Mouse (Mus musculus) embryonic facial prominence, embryonic 11.5 days (tissue): Measurements from ENCODE around the gene Ppil1. TPM values are rescaled to one million over a fixed set of nuclear protein-coding genes. Genes with fewer than 3 reads are reported as not detected.

Experiments
- ATAC-seq: fragments of 200-750 bp; cut with Nextera tagmentation; replicated peaks from 2 replicates; pipeline ENCODE4 v1.8.0; 2017; ENCODE audit warnings: low read depth; ENCODE audit not compliant: insufficient number of reproducible peaks, low FRiP score, low TSS enrichment
- DNase-seq: peaks from one replicate; pipeline ENCODE4 v3.0.0-alpha.2; 2015; ENCODE audit warnings: low spot score
- H3K27ac ChIP-seq: fragments of 300-500 bp; sonication (generic); replicated peaks from 2 replicates; pipeline ENCODE4 v1.5.1; 2014; ENCODE audit warnings: mild to moderate bottlenecking, low read depth, low read length, control low read depth
- H3K27me3 ChIP-seq: fragments of 300-500 bp; sonication (generic); 2 replicates; pipeline ENCODE4 v1.6.1; 2014; ENCODE audit warnings: mild to moderate bottlenecking, low read length, moderate library complexity, mixed read lengths; ENCODE audit not compliant: control insufficient read depth, insufficient read depth
- H3K36me3 ChIP-seq: fragments of 300-500 bp; sonication (generic); replicated peaks from 2 replicates; pipeline ENCODE4 v1.6.1; 2014; ENCODE audit warnings: low read depth, mild to moderate bottlenecking, low read length, moderate library complexity, mixed read lengths; ENCODE audit not compliant: control insufficient read depth, insufficient read depth
- H3K4me1 ChIP-seq: fragments of 300-500 bp; sonication (generic); 2 replicates; pipeline ENCODE4 v1.6.1; 2014; ENCODE audit warnings: low read length, mixed read lengths; ENCODE audit not compliant: control insufficient read depth, insufficient read depth
- H3K4me2 ChIP-seq: fragments of 300-500 bp; sonication (generic); 2 replicates; pipeline ENCODE4 v1.6.1; 2014; ENCODE audit warnings: low read depth, mild to moderate bottlenecking, control low read depth, low read length, moderate library complexity
- H3K4me3 ChIP-seq: fragments of 300-500 bp; sonication (generic); 2 replicates; pipeline ENCODE4 v1.5.1; 2014; ENCODE audit warnings: low read depth, low read length, control low read depth
- H3K9ac ChIP-seq: fragments of 300-500 bp; sonication (generic); replicated peaks from 2 replicates; pipeline ENCODE4 v1.6.1; 2014; ENCODE audit warnings: mild to moderate bottlenecking, control low read depth, low read length
- H3K9me3 ChIP-seq: fragments of 300-500 bp; sonication (generic); replicated peaks from 2 replicates; pipeline ENCODE4 v1.6.1; 2016; ENCODE audit warnings: mild to moderate bottlenecking, low read length, inconsistent platforms, mixed read lengths; ENCODE audit not compliant: control insufficient read depth
- WGBS: fragments of 180-500 bp; shearing (Covaris S2); extraction: QIAGEN DNeasy Blood & Tissue Kit; methylation state at CpG from one replicate; pipeline ENCODE4 v1.1.7; 2014; 5-methylcytosine and 5-hydroxymethylcytosine counted together
- polyA plus RNA-seq: library from polyadenylated mRNA; unstranded; fragments of >200 nt; fragmentation: Nextera tagmentation; extraction: Ambion mirVana; gene quantifications from 2 replicates; pipeline ENCODE4 v1.2.1, GENCODE M21; 2014

The Ppil1 gene
- polyA plus RNA-seq, 1 experiment from 2014 or later: 177 TPM

DNA sequence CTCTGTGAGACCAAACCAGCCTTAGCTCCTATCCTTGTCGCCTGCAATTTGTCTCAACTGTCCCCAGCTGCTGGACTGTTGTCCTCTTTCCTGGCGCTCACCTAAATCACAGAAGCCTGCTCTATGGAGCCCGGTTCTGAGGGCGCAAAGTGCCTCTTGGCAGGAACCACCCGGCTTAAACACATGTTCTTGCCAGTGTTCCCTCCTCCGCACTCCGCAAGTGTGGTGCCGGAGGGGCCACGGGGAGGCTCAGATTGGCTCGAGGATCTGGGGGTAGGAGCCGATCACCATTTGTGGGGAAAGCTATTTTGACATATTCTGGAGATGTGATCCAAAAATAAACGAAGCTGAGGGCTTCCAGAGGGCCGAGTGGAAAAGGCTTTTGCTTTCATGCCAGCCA, 16.1 kb downstream of the Ppil1 start:
- H3K4me3 ChIP-seq: no peak overlapping the region
- H3K4me1 ChIP-seq: peaks cover 13% of the 10 kb centered on the region
- no peak overlapping the region for H3K4me2 ChIP-seq
- H3K9ac ChIP-seq: no peak overlapping the region
- peaks cover 3% of the 10 kb centered on the region for H3K36me3 ChIP-seq
- no peak overlapping the region for H3K27ac ChIP-seq
- DNase-seq (no peak), ATAC-seq (no peak)
- no peaks in the 10 kb centered on the region for H3K9me3 ChIP-seq
- no peaks in the 10 kb centered on the region for H3K27me3 ChIP-seq
- WGBS: 83% methylated on average over 13 of the region's 13 CpGs

DNA sequence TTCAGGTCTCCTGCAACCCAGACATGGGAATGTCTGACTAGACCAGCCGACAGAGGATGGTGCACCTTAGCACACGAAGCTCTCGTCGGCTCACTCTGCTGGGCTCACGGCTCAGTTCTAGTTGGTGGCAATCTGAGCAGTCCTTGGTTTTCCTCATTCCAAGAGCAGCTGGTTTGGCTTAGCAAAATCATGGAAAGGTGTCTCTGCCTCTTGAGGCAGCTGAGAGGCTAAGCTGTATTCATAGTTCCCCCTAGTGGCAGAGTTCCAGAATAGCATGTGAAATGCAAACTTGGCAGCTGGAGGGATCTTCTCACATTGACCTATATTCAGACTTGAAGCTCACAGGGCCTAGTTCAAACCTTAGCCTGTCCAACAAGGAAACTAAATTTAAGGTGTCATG, 17.4 kb downstream of the Ppil1 start:
- Histone ChIP-seq H3K4me3 (no peak overlapping the region), H3K9ac (no peak overlapping the region), H3K36me3 (peaks cover 3% of the 10 kb centered on the region), H3K9me3 (no peaks in the 10 kb centered on the region), H3K4me1 (peaks cover 13% of the 10 kb centered on the region), H3K27ac (no peak overlapping the region), H3K4me2 (no peak overlapping the region), H3K27me3 (no peaks in the 10 kb centered on the region)
- 15% methylated on average over 5 of the region's 5 CpGs for WGBS
- ATAC-seq: no peak
- peak; percentile 96 for DNase-seq

DNA sequence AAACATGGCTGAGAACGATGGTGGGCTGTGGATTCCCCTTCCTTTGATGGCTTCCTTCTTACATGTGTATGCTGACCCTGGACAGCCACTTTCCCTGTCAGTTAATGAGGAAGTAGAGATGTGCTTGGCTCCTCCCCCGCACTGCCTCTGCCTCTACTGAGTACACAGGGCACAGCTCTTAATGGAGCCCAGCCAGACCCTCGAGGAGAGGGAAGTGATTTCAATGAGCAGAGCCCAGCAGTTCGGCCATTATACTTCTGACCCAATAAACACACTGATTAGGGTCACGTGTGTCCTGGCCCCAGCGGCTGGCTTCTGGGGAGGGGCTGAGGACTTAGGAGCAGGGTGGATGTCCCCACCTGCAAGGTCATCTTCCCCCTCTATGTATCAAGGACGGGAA, 18.3 kb downstream of the Ppil1 start:
- no peak for ATAC-seq
- Histone ChIP-seq H3K4me2 (no peak overlapping the region), H3K27ac (no peak overlapping the region), H3K27me3 (no peaks in the 10 kb centered on the region), H3K36me3 (peaks cover 3% of the 10 kb centered on the region), H3K4me3 (no peak overlapping the region), H3K4me1 (peaks cover 13% of the 10 kb centered on the region), H3K9me3 (no peaks in the 10 kb centered on the region), H3K9ac (no peak overlapping the region; the same call in 1 of the 2 replicates)
- 38% methylated on average over 7 of the region's 7 CpGs for WGBS
- DNase-seq: no peak

DNA sequence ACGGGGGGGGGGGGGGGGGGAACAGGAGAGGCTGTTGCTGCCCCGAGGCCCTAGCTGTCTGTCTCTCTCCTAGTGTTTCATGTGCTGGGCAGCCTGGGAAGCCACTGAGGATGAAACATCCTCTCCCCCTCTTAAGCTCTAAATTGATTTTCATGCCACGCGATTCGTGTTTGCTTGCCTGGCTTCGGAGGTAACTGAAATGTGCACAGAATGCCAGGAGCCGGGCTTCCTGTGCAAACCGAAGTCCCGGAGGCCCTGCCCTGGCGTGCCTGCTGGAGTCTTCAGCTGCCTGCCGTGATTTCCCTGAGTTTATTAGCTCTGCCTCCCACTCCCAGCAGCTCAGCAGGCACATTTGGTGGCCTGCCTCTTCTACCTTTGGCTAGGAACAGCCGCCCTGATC, 19.1 kb downstream of the Ppil1 start:
- Histone ChIP-seq H3K9me3 (no peaks in the 10 kb centered on the region), H3K4me2 (no peak overlapping the region), H3K4me1 (peaks cover 13% of the 10 kb centered on the region), H3K9ac (no peak overlapping the region), H3K27ac (no peak overlapping the region), H3K36me3 (peaks cover 3% of the 10 kb centered on the region), H3K27me3 (no peaks in the 10 kb centered on the region), H3K4me3 (no peak overlapping the region)
- peak; percentile 43 for DNase-seq
- 17% methylated on average over 11 of the region's 12 CpGs for WGBS
- ATAC-seq: no peak

DNA sequence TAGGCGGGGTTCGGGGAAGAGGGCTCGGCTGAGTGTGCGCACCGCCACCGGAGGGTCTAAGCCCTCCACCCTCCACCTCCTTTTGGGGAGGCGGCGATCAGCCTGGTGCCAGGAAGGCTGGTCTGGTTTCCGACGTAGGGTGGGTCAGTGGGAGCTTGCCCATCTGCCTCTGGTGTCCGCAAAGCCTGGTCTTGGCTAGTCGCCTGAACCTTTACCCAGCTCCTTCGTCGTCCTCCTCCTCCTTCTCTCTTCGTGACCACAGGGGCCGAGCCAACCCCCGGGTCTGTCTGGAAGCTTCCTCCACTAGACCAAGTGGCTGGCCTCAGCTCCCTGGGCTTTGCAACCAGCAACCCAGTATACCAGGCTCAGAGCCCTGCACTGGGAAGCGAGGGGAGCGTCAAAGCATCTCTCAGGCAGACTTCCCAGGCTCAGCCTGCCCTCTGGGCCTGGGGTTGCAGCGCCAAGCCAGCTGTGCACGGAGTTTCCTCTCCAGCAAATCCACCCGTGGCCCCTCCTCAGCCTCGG, 25.5 kb downstream of the Ppil1 start:
- H3K9ac ChIP-seq: peak overlapping the region; percentile 64
- no peak overlapping the region for H3K27ac ChIP-seq
- peak overlapping the region; percentile 64 for H3K4me3 ChIP-seq
- DNase-seq: no peak
- no peaks in the 10 kb centered on the region for H3K4me1 ChIP-seq
- no peaks in the 10 kb centered on the region for H3K9me3 ChIP-seq
- 2% methylated on average over 23 of the region's 23 CpGs for WGBS
- H3K27me3 ChIP-seq: peaks cover 12% of the 10 kb centered on the region
- ATAC-seq: peak; percentile 57; the same call in 1 of the 2 replicates
- H3K36me3 ChIP-seq: no peaks in the 10 kb centered on the region
- peak overlapping the region; percentile 100 for H3K4me2 ChIP-seq

DNA sequence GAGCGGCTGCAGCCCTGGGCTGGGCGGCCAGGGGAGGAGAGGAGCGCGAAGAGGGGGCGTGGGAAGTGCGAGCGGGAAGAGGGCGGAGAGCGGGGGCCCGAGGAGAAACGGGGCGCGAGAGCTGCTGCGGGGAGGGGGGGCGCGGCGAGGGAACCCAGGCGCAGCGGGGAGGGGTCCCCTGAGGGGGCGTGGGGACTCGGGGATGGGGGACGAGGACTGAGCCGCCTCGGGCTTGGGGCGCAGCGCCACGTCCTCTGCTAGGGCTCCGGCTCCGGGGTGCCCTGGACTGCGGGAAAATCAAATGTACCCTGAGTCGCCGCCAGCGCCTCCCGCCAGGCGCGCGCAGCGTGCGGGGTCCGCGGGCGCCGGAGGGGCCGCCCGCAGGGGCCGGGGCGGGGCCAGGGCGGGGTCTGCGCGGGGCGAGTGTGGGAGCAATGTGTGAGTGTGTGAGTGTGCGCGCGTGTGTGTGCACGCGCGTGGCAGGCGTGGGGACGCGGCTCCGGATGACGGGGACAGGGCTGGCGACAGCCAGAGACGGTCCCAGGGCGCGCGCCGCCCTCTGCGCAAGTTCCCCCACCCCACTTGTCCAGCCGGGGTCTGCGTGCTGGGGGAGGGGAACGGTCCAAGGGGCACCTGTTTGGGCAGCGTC, 26.1 kb downstream of the Ppil1 start, which contains the start of gene Cpne5:
Gene Cpne5, minus strand, starts transcription at position 396 of the 649 bp plus-strand sequence.
- no peak within 1 kb of the TSS for H3K27ac ChIP-seq
- peak within 1 kb of the TSS; percentile 100 for H3K4me2 ChIP-seq
- H3K9me3 ChIP-seq: no peaks in the 10 kb centered on the region
- 0% methylated on average over 22 of the region's 73 CpGs for WGBS
- peaks cover 12% of the 10 kb centered on the region for H3K27me3 ChIP-seq
- H3K4me3 ChIP-seq: peak within 1 kb of the TSS; percentile 64
- H3K36me3 ChIP-seq: no peaks in the 10 kb centered on the region
- peak within 1 kb of the TSS; percentile 64 for H3K9ac ChIP-seq
- ATAC-seq (peak; percentile 41), DNase-seq (peak; percentile 40)
- no peaks in the 10 kb centered on the region for H3K4me1 ChIP-seq

DNA sequence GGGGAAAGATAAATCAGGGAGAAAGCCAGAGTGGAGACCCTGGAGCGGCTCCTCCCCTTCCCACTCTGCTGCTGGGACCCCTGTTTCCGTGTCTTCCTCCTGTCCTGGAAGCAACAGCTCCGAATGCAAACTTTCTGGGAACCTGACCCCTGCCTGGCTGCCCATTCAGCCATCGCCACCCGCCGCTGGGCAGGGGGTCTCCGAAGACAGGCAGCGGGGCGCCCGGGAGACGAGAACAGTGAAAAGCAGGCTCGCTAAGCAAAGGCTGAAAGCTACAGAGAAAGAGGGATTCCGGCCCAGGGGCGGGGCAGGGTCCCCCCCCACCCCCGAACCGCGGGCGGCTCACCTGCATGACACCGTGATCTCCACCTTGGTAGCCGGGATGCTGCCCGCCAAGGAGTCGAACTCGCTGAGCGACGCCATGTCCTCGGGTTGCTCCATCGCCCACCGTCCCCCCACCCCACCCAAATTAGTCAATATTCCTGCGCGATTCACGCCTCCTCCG, 26.7 kb downstream of the Ppil1 start:
- no peaks in the 10 kb centered on the region for H3K4me1 ChIP-seq
- peak overlapping the region; percentile 64 for H3K9ac ChIP-seq
- H3K36me3 ChIP-seq: no peaks in the 10 kb centered on the region
- H3K9me3 ChIP-seq: no peaks in the 10 kb centered on the region
- no peak for ATAC-seq
- no peak overlapping the region for H3K27ac ChIP-seq
- peaks cover 12% of the 10 kb centered on the region for H3K27me3 ChIP-seq
- peak overlapping the region; percentile 64 for H3K4me3 ChIP-seq
- 2% methylated on average over 28 of the region's 32 CpGs for WGBS
- H3K4me2 ChIP-seq: peak overlapping the region; percentile 100
- no peak for DNase-seq

DNA sequence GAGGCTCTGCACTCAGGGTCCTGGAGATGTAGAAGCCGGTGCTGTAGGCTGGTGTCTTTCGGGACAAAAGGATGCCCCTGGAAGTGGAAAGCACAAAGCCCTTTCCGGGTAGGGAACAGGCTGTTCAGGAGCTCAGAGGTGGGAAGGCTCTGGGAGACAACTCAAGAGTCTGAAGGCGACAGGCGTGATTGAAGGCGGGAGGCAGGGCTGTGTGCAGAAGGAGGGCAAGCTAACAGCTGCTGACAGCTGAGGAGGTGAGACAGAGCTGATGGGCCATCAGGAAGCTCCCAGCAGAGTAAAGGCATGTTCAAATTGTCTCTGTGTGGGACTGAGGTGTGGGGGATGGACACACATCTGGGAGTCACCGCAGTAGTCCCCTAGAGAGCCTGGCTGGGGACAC, 27.9 kb downstream of the Ppil1 start:
- ATAC-seq: no peak
- H3K4me1 ChIP-seq: no peaks in the 10 kb centered on the region
- no peak for DNase-seq
- 71% methylated on average over 7 of the region's 7 CpGs for WGBS
- H3K9me3 ChIP-seq: no peaks in the 10 kb centered on the region
- no peaks in the 10 kb centered on the region for H3K36me3 ChIP-seq
- H3K4me3 ChIP-seq: no peak overlapping the region
- no peak overlapping the region for H3K4me2 ChIP-seq
- peaks cover 12% of the 10 kb centered on the region for H3K27me3 ChIP-seq
- no peak overlapping the region for H3K27ac ChIP-seq
- H3K9ac ChIP-seq: no peak overlapping the region
